Mouse (Mus musculus): Measurements from ENCODE around the gene Vax2. TPM values are rescaled to one million over a fixed set of nuclear protein-coding genes. Genes with fewer than 3 reads are reported as not detected.
A peak's percentile ranks its signal among the peaks of the same experiment; 100 is the strongest.

Vax2 gene
- polyA plus RNA-seq, 1 experiment = not detected

DNA sequence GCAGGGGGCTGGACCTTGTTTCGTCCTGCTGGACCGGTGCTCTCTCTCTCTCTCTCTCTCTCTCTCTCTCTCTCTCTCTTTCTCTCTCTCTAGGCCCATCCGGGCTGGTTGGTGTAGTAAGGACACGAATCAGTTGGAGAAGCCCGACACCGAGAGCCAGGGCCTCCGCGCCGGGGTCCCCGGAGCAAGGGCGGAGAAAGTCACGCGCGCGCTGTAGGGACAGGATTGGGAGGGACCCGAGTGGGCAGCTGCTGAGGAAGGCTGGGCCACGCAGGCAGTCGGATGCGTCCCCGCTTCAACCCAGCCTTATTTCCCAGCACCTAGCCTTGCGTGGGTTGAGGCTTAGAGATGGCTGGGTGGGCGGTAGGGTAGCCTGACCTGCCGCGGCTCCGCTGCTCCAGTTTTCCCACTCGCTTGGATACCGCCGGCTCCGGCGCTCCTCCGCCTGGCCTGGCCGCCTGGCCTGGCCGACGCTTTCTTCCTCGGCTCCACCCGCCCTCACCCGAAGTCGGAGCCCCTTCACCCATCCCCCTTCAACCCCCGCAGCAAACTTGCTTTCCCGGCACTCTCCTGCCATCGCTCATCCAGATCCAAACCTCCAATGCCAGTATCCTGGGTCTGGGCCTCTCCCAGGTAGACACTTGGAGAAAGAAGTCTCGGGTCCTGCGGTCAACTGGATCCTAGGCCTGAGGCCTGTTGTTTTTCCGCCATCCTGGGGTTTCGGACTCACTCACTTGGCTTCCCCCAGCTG, 836 bp downstream of the Vax2 start:
- DNase-seq (ENCODE audit: low spot score) = no peak

DNA sequence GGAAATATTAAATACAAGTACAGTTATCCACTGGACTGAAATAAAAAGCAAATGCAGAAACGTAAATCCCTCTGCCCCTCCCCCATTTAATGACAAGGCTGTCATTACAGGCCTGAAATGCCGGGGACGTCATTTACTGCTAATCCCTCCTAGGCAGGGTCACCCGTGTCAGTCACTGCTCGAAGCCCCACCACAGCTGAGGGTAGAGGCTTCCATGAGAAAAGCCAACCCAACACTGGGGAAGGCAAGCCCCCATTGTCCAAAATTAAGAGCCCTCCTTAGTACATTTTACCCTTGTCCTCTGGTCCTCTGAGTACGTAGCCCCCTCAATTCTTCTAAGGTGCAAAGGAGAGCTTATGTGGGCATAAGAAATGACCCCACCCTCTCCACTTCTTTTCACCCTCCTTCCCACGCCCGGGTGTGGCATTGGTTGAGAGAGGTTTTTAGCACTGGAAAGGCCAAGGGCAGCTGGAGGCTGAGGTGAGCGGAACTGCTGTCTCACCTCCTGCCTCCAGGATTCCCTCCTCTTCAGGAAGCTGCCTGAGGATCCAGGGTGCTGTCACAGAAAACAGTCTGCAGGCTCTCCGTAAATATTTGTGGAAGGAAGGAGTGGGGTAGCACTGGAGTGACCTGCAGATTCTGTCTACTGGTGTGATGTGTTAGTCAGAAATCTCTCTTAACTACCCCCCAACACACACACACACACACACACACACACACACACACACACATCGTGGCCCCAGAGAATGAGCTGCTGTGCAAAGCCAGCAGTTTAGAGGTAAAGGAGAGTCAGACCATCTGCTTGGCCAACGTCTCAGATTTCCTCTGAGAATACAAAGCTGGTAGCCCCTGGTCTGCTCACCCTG, 2.4 kb downstream of the Vax2 start:
- no peak for DNase-seq (ENCODE audit: low spot score)

DNA sequence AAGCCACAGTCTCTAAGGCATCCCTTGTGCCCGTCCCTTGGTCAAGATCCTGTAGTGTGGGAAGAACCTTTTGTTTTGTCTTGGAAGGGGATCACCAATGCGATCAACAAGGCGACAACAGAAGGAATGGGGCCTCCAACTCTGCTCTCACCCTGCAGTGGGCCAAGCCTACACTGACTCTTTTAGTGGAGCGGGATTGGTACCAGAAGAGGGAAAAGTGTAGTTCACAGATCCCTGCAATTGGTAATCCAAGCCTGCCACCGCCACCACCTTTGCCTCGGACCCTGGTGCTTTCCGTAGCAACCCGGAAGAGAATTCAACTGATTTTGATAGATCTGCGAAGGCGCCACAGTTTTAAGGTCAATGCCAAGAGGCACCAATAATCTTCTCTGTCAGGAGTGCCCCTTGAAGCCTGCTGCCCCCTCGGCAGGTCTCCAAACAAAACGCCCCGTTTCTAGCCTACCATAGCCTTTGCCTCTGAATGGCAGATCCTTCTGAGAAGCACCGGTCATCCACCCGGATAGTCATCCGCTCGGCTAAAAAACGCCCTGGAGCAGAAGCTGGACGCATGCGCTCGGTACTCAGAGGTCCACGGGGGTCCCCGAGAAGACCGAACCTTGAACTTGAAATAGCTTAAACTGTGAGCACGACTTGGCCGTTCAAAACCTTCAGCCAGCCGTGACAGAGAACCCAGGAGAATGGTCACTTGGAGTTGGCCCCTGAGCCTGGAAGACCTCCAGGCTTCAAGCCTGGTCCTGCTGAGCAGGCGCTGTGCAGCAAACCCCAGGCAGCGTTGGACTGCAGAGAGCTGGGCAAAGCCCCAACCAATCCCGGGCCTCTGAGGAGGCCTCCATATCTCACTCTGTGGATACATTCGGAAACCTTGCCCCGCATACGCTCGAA, 3.4 kb downstream of the Vax2 start:
- no peak for DNase-seq (ENCODE audit: low spot score)

DNA sequence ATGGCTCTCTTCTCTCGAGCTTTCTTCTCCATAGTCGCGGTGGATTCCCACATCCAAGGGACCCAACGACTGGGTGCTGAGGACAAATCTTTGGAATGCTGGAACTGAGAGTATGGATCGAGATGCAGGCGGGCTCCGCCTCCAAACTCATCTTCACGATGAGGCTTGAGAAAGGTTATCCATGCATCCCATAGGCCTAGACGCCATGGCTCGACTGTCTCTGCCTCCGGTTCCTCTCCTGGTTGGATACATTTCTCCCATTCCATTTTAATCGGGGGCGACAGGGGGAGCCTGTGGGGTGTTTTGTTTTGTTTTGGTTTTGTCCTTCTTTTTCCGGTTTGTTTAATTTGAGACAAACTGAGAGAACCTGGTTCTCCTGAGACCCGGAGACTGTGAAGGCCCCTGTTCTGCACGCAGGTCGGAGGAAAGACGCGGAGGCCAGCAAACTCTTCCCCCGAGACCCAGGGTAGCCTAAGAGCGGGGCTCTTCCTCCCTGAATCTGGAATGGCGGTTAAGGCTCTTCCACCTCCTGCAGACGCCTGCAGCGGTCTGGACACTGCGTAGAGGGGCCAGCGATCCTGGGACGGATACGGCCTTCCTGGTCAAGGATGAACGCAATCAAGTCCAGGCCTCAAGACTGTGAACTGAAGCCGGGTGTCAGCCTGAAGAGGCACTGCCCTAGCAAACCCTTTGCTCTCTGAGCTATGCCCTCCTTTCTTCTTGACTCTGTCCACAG, 4.6 kb downstream of the Vax2 start:
- no peak for DNase-seq (ENCODE audit: low spot score)

DNA sequence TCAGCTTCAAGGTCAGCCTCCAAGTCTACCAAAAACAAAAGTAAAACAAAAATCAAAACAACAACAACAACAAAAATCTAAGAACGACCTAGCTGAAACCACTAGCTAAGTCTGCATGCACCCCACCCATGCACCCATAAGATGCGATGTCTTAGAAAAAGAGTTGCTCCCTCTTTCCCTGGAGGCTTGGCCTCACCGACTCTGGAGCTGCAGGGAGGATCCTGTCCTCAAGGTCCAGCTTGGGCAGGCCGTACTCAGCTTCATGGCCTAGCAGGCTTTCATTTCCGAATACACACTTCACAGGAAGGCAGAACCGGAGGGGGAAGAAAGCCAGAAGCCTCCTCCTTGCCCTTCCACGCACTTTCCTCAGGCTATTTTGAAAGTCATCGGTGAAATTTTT, 6.0 kb downstream of the Vax2 start:
- DNase-seq (ENCODE audit: low spot score) = no peak

DNA sequence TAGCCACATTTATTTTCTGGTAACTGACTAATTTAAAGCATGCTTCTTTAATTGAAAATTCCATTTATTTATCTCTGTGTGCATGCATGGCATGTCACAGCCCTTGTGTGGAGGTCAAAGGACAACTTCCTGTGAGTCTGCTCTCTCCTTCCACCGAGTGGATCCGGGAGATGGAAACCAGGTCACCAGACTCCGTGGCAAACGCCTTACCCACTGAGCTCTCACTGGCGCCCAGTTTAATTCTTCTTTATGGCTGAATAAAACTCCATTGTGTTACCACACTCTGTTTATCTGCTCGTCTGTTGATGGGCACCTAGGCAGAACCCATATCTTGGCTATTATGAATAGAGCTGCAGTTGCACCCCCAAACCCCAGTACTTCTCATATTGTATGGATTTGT, 11.5 kb downstream of the Vax2 start:
- DNase-seq (ENCODE audit: low spot score) = no peak

DNA sequence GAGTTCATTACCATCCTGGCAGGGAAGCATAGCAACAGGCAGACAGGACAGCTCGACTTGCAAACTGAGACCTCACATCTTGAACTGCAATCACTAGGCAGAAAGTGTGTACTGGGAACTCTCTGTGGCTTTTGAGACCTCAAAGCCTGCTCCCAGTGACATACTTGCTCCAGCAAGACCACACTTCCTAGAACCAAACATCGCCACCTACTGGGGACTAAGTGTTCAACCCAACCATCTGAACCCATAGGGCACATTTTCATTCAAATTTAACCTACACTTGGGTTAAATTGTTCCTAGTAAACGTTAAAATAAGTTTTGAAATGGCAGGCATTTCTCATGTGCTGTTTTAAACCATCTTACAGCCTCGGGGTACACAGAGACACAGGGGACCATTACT, 16.1 kb downstream of the Vax2 start:
- DNase-seq (ENCODE audit: low spot score) = no peak

DNA sequence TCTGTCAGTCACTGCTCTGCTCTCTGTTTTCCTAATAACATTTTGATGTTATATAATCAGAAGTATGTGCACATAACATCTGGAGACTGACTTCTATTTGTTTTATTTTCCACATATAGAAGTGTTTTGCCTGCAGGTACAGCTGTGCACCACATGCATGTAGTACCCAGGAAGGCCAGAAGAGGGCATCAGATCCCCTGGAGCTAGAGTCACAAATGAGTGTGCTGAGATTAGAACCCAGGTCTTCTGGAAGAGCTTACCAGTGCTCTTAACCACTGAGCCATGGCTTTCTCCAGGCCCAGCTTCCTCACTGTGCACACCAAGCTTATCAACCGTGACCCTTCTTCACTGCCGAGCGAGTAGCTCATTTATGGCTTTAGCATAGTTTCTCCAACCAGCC, 17.4 kb downstream of the Vax2 start:
- no peak for DNase-seq (ENCODE audit: low spot score)

DNA sequence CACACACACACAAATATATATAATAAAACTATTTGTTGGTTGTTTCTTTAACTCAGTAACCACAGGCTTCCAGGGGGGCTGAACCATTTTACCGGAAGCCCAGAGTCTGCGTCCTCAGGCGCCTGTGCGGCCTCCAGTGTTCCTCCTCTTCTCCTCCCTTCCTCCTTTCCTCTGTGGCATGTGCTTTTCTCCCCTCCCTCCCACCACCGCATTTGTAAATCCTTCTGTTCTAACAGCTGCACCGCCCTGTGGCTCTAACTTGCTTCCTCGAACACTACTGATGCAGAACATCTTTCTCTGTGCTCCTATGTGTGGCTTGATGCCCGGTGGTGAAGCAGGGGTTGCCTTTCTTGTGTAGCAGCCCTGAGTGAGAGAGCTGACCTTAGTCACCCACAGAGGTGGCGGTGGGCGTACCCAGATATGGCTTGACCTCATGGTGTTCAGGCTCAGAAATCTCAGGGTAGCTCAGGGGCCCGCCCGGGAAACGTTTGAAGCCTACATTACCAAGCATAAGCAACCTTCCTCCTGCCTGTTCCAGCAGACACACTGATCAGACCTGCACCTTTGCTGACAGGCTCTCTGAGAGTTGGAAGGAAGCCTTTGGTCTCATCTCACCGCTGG, 18.4 kb downstream of the Vax2 start:
- no peak for DNase-seq (ENCODE audit: low spot score)

DNA sequence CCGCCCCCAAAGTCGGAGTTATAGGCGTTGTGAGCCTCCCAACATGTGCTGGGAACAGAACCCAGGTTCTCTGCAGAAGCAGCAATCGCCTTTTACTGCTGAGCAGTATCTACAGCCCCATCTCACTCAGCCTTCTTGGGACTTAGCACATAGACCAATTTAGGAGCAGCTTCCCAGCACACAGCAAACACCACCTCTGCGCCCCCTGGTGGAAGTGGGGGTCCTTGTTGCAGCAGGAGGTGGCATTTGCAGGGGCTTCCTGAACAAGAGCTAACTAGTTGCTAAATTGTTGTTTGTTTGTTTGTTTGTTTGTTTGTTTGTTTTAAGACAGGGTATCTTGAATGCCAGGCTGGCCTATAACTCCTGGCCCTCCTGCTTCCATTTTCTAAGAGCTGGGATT, 20.1 kb downstream of the Vax2 start:
- DNase-seq (ENCODE audit: low spot score) = peak; percentile 47

DNA sequence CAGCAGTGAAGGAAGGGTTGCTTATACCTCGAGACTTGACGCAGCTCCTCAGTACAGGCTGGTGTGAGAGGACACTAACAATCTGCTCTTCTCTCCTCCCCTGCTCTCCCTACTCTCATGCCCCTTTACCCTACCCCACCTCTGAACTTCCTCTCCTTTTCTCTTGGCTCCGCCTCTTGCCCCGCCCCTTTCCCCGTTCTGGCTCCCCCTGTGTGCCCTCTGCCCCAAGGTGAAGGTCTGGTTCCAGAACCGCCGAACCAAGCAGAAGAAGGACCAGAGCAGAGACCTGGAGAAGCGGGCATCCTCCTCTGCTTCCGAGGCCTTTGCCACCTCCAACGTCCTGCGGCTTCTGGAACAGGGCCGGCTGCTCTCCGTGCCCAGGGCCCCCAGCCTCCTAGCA, 26.2 kb downstream of the Vax2 start:
- DNase-seq (ENCODE audit: low spot score) = no peak

DNA sequence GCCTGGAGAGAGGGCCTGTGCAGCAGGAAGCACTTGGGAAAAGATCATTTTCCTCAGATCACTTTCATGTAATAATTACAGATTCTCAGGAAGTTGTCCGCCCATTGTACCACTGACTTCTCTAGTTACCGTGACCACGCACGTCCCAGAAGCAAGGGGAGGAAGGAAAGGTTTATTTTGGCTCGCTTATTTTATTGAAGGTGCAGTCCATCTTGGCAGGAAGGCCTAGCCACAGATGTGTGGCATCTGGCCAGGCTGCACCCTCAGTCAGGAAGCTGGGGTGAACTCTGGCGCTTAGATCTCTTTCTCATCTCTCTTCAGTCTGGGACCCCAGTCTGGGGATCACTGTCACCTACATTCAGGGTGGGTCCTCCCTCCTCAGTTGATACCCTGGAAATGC, 27.5 kb downstream of the Vax2 start:
- no peak for DNase-seq (ENCODE audit: low spot score)

DNA sequence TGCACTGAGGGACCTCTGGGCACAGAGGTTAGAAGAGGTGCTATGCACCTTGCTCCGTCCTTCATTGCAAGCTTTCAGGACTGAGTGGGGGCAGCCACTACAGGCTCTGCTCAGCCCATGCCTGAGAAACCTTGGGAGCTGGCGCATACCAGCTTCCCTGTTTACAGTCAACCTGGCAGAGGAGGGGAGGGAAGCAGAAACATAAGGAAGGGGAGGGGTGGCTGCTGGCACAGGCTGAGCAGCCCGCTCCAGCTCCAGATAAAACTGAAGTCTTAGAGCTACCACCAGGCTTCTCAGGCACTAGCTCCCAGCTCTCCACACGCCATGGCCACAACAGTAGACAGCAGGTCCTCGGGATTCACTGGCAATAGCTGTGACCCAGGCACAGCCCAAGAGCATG, 31.7 kb downstream of the Vax2 start, which contains the start of gene Atp6v1b1:
Gene Atp6v1b1 (plus strand): TSS at position 230 of the 400 bp plus-strand sequence.
- DNase-seq (ENCODE audit: low spot score) = no peak

DNA sequence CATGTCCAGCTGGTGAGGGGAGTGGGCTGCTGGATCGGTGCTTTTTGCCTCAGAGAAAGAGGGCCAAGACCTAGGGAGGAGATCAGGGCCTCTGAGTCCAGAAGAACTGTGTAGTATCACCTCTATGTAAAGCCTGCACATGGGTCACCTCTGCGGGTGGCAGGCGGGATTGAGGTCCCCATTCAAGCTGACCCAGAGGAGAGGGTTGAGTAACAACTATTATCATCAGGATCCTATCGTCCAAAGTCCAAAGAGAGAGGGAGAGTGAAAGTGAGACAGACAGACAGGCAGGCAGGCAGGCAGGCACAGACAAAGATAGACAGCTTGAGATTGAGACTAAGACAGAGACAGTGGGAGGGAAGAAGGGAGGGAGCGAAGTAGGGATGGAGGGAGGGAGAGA, 32.1 kb downstream of the Vax2 start:
- no peak for DNase-seq (ENCODE audit: low spot score)

DNA sequence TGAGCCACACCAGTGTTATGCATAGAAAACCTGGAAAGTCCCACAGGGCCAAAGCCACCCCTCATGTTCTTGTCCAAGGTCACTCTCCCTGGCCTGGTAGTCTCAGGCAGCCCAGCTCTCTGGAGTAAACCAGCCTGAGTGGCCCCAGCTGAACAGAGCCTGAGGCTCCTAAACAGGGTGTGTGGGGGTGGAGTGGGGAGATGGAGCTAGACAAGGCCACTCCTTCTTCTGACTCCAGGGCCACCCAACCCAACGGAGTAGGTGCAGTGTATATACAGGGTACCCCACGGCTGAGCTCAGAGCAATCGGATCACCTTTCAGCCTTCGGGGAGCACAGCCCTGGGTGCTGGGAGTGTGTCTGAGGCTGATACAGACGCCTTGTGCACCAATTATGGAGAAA, 33.1 kb downstream of the Vax2 start:
- DNase-seq (ENCODE audit: low spot score) = no peak

DNA sequence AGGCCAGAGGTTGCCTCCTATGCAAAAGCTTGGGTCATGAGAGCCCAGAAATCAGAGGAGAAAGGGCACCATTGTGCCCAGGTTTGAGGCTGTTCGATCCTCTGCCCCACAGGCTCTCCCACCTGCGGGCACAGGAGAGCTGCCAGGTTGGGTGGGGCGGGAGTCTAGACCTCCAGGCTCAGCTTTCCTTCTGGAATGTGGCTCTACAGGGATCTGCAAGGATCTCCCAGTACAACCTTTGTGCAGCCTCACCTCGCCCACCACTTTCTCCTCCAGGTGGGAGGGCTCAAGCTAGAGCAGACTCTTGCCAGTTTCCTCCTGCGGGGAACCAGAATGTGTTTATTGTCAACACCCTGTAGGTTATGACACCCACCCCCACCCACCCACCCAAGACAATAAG, 33.5 kb downstream of the Vax2 start:
- DNase-seq (ENCODE audit: low spot score) = no peak

DNA sequence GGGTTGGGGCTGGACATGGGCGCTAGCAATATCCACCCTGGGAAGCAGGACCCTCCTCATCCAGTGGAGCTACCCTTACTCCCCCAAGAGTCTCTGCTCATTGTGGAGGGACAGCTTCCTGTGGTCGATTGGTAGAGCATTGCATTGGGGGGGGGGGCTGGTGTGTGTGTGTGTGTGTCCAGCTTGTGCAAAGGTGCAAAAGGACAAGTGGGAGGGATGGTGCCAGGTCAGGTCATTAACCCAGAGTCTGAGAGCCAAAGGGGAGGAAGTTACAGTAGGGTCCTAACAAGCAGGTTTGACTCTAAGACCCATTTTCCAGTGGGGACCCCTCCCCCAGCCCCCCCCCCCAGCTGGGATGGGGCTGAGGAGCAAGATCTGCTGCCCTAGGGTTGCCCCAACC, 34.4 kb downstream of the Vax2 start:
- DNase-seq (ENCODE audit: low spot score) = no peak

DNA sequence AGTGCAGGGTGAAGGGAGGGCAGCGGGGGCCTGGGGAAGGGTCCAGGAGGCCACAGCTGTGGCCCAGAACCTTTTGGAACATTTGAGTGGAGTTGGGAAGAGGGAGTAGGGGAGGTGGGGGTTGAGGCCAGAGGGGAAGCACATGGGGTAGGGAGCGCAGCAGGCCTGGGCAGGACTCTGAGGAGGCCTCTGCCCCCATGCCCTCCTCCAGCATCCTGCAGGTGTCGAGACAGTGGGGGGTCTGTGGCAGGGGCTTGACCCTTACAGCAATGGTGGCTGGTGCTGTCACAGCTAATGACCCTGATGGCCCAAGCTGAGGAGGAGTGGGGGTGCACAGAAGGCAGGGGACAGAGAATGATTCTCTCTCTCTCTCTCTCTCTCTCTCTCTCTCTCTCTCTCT, 38.2 kb downstream of the Vax2 start:
- no peak for DNase-seq (ENCODE audit: low spot score)

DNA sequence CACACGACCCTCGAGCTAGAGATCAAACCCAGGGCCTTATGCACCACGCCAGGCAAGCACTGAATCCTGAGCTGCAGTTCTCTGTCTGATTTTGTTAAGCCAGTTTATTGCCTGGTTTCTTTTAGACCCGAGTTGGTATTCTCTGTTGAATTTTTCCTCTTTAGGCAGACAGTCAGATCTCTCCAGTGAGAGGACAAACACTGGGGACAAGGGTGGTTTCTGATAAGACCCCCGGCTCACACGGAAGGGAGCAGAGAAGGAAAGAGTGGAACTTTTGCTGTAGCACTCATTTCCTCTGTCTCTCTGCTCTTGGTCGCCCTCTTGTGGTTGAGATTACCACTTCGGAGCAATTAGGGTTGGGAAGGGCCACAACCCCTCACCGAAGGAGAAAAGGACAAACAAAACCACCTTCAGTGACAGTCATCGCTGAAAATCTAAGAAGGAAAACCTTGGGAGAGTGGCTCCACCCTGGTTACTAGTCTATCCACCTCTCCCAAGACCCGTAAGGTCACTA, 39.2 kb downstream of the Vax2 start:
- DNase-seq (ENCODE audit: low spot score) = no peak

DNA sequence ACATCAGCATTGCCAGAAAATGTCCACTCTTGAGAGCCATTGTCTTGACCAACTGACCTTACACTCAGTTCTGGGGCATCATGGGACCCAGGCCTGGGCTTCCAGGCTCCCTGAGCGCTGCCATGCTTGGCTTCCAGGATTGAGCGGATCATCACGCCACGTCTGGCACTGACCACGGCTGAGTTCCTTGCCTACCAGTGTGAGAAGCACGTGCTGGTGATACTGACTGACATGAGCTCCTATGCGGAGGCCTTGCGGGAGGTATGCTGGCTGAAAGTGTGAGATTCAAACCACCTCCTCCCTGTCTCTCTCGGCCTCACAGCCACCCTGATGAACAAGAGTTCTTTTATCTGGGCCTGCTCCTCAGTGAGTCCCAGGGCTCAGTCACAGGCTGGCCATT, 45.0 kb downstream of the Vax2 start:
- no peak for DNase-seq (ENCODE audit: low spot score)

DNA sequence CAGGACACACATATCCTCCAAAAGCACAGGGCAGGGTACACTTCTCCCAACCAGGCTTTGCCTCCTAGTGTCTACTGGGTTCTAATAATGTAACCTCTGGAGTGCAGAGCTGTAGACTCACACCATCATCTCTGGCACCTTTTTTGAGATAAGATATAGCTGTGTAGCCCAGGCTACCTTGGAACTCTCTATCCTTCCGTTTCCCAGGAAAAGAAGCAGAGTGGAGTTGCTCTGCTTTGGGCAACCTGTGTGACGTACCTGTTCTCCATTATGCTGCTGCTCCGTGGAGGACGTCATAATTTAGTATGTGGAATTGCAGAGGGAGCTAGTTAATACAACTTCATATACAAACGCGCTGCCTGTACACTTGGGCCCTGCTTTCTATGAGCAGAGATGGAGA, 51.3 kb downstream of the Vax2 start, which contains the start of gene Ankrd53:
Gene Ankrd53 (plus strand): TSS at position 301 of the 400 bp plus-strand sequence.
- DNase-seq (ENCODE audit: low spot score) = no peak
